Mouse (Mus musculus): ENCODE measurements around the gene Sltm.

DNA sequence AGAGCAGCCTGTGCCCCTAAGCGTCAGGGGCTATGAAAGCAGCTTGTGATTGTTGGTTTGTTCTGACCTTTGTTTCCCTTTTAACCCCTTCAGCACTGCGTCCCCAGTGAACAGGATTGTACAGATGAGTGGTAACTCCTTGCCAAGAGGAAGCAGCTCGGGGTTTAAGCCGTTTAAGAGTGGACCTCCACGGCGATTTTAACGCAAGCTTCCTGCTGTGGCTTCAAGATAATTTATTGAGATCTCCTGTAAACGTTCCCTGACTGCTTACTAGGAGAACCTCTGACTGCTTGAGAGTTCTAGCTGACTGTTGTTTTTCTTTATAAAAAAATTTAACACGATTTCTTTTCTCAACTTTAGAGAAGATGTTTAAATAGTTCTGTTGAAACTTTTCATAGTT lies 48.9 kb downstream of the Sltm start:
- no peak for TF ChIP-seq CTCF (conservative IDR thresholded peaks at IDR 0.05; ENCODE audit: low read length)
- no peak for TF ChIP-seq POU5F1 (IDR thresholded peaks at IDR 0.05; ENCODE audit: borderline replicate concordance, low read length)
- TF ChIP-seq NANOG (IDR thresholded peaks at IDR 0.05; ENCODE audit: borderline replicate concordance, low read length), result no peak
